Mouse (Mus musculus) stomach, embryonic 16.5 days (tissue): Measurements from ENCODE around the gene Tbck. TPM values are rescaled to one million over a fixed set of nuclear protein-coding genes. Genes with fewer than 3 reads are reported as not detected.
A peak's percentile ranks its signal among the peaks of the same experiment; 100 is the strongest.

Source experiments
- ATAC-seq: fragments of 200-750 bp; cut with Nextera tagmentation; 2 replicates; pipeline ENCODE4 v1.8.0; 2017; ENCODE audit warnings: moderate number of reproducible peaks, moderate TSS enrichment; ENCODE audit not compliant: insufficient read depth, low FRiP score
- H3K27ac ChIP-seq: fragments of 300-500 bp; sonication (generic); 2 replicates; pipeline ENCODE4 v1.5.1; 2014; ENCODE audit warnings: low read length
- H3K27me3 ChIP-seq: fragments of 300-500 bp; sonication (generic); 2 replicates; pipeline ENCODE4 v1.6.1; 2014; ENCODE audit warnings: low read length, control low read depth, mixed read lengths; ENCODE audit not compliant: control insufficient read depth, insufficient read depth
- H3K36me3 ChIP-seq: fragments of 300-500 bp; sonication (generic); 2 replicates; pipeline ENCODE4 v1.6.1; 2014; ENCODE audit warnings: low read length; ENCODE audit not compliant: control insufficient read depth, insufficient read depth
- H3K4me1 ChIP-seq: fragments of 300-500 bp; sonication (generic); 2 replicates; pipeline ENCODE4 v1.6.1; 2014; ENCODE audit warnings: low read length, control low read depth, mixed read lengths; ENCODE audit not compliant: control insufficient read depth, insufficient read depth
- H3K4me2 ChIP-seq: fragments of 300-500 bp; sonication (generic); 2 replicates; pipeline ENCODE4 v1.6.1; 2014; ENCODE audit warnings: low read depth, low read length, mixed read lengths
- H3K4me3 ChIP-seq: fragments of 300-500 bp; sonication (generic); replicated peaks from 2 replicates; pipeline ENCODE4 v1.5.1; 2014; ENCODE audit warnings: mild to moderate bottlenecking, low read length
- H3K9ac ChIP-seq: fragments of 300-500 bp; sonication (generic); 2 replicates; pipeline ENCODE4 v1.6.1; 2014; ENCODE audit warnings: low read length
- H3K9me3 ChIP-seq: fragments of 300-500 bp; sonication (generic); replicated peaks from 2 replicates; pipeline ENCODE4 v1.6.1; 2016; ENCODE audit warnings: low read length, control low read depth; ENCODE audit not compliant: control insufficient read depth
- WGBS: fragments of 180-500 bp; shearing (Covaris S2); extraction: QIAGEN DNeasy Blood & Tissue Kit; methylation state at CpG from one replicate; pipeline ENCODE4 v1.1.7; 2014; 5-methylcytosine and 5-hydroxymethylcytosine counted together
- polyA plus RNA-seq: library from polyadenylated mRNA; unstranded; fragments of >200 nt; fragmentation: Nextera tagmentation; extraction: Ambion mirVana; gene quantifications from 2 replicates; pipeline ENCODE4 v1.2.1, GENCODE M21; 2015

Tbck gene
- polyA plus RNA-seq, 1 experiment from 2014 or later, result 17.0 TPM

DNA sequence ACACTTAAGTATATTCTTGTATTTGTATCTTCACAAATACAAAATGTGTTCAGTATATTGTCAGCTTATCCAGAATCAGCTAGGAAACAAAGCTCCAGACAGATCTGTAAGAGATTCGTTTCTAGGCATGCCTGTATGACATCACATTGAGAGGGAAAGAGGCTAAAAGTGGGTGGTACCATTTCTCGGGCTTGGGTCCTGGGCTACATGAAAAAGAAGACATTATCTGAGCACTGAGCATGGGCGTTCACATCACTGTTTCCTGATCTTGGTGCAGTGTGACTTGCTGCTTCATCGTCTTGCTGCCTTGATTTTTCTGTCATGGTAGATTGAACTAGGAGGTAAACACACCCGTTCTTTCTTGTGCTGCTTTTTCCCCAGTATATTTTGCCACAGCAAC, 127.8 kb downstream of the Tbck start:
- Histone ChIP-seq H3K9me3 (no peaks in the 10 kb centered on the region), H3K27ac (no peak overlapping the region), H3K4me1 (0 out of 2 replicates have a peak, but pooled peaks cover 7% of the 10 kb centered on the region), H3K36me3 (no peaks in the 10 kb centered on the region), H3K27me3 (no peaks in the 10 kb centered on the region), H3K4me3 (no peak overlapping the region), H3K9ac (no peak overlapping the region), H3K4me2 (no peak overlapping the region)
- 63% methylated on average over 5 of the region's 5 CpGs for whole genome bisulfite sequencing
- no peak for ATAC-seq

DNA sequence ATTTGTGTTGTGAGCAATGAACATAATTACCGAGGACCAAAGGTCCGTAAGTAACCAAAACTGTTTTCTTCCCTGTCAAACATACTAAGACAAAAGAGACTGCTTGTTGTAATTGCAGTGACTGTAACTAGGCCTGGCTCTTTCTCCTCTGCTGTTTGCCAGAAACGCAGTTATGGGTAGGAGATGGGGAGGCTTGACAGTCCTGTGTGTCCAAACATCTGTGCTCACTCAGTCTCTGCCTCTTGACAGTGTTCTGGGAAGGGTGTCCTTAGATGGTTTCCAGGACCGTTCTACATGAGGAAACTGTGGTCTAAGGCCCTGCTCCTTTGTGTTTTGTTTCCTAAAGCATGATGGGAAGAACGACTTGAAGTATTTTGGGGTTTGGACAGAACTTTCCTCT, 128.4 kb downstream of the Tbck start:
- ATAC-seq, result peak; percentile 69
- 47% methylated on average over 5 of the region's 5 CpGs for WGBS
- no peak overlapping the region for H3K27ac ChIP-seq

DNA sequence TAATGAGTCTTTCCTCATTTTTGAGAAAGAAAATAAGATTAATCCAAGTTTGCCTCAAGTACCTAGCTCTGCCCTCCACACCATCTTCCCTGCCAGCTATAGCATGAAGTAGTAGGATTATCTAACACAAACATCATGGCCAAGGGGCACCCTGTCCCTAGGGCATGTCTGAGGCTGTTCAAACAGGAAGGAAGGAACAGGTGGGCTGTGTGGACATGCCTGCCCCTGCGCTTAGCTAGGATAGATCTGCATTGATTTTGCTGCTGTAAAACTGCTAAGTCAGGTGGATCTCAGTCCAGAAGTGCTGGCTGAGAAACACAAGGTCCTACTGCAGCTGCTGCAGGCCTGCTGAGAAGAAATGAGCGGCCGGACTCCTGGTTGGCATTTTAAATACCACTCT, 129.2 kb downstream of the Tbck start:
- H3K27me3 ChIP-seq, result no peaks in the 10 kb centered on the region
- WGBS, result 75% methylated on average over 3 of the region's 3 CpGs
- H3K4me1 ChIP-seq, result 0 out of 2 replicates have a peak, but pooled peaks cover 7% of the 10 kb centered on the region
- no peak overlapping the region for H3K4me2 ChIP-seq
- ATAC-seq, result no peak; the same call in 1 of the 2 replicates
- no peak overlapping the region for H3K4me3 ChIP-seq
- H3K9me3 ChIP-seq, result no peaks in the 10 kb centered on the region
- no peak overlapping the region for H3K9ac ChIP-seq
- H3K36me3 ChIP-seq, result no peaks in the 10 kb centered on the region
- peak overlapping the region; percentile 42 for H3K27ac ChIP-seq

More for the DNA sequence above, 128.4 kb downstream of the Tbck start:
- Histone ChIP-seq H3K27me3 (no peaks in the 10 kb centered on the region), H3K4me2 (no peak overlapping the region), H3K9me3 (no peaks in the 10 kb centered on the region), H3K9ac (no peak overlapping the region), H3K36me3 (no peaks in the 10 kb centered on the region), H3K4me1 (0 out of 2 replicates have a peak, but pooled peaks cover 7% of the 10 kb centered on the region), H3K4me3 (no peak overlapping the region)

DNA sequence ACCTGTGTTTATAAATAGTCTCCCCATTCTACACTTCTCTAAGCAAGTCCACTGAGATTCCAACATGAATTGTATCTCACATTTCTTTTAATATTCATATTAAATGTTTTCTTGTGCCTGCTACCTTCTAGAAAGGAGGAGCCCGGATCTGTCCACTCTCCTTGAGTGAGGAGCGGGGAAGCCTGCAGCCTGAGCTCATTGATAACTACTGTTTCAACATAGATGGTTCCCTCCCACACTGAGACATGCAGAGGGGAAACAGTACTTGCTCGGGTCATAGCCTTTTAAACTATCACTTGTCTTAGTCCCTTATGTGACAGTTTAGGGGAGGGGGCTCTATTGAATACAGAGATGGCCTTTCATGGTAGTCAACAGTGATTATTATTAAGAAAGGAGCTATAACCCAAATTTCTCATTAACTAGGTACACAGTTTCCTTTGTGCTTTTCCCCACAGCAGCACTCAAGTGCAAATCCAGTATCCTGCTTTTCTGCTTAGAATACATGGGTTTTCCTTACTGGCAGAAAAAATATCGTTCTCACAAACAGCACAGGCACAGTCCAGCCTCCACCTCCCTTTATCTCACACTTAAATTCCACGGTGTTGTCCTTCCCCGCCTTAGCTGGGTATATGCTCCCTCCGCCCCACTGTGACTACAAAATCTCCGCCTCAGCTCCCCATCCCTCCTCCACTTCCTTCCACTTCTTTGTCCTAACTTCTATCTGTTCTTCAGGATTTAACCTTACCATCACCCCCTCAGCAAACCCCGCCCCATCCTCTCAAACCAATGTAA, 130.0 kb downstream of the Tbck start:
- Histone ChIP-seq H3K9me3 (no peaks in the 10 kb centered on the region), H3K36me3 (no peaks in the 10 kb centered on the region), H3K27ac (no peak overlapping the region), H3K27me3 (no peaks in the 10 kb centered on the region), H3K4me2 (no peak overlapping the region), H3K9ac (no peak overlapping the region), H3K4me1 (0 out of 2 replicates have a peak, but pooled peaks cover 7% of the 10 kb centered on the region), H3K4me3 (no peak overlapping the region)
- 67% methylated on average over 9 of the region's 9 CpGs for WGBS
- ATAC-seq, result no peak

DNA sequence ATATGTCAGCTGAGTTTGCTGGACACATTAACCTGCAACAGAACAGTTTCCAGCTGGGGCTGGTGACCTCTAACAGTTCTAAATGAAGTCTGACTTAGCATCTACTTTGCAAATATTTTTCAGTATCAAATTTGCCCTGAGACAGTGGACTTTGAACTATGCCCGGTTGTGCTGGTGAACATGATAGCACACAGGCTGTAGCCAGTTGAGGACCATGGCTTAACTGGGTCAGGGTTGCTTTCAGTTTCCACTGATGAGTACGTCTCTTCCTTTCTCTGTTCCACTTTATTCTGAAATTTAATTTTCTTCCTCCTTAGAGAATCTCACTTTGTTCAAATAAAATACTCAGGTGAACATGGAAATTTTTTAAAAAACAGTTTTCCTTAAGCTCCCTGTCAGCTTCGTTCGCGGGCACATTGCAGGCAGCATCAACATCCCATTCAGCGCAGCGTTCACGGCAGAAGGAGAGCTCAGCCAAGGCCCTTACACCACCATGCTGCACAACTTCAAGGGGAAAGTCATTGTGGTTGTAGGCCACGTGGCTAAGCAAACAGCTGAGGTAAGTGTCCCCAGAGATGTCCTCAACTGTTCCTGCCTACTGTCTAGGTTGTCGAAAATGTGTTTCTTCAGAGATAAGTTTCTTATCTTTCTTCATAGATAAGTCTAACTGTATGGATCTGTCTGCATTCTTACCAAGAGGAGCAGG, 131.0 kb downstream of the Tbck start:
- Histone ChIP-seq H3K9ac (no peak overlapping the region), H3K4me3 (no peak overlapping the region), H3K27me3 (no peaks in the 10 kb centered on the region), H3K27ac (no peak overlapping the region), H3K4me1 (0 out of 2 replicates have a peak, but pooled peaks cover 7% of the 10 kb centered on the region), H3K9me3 (no peaks in the 10 kb centered on the region), H3K4me2 (no peak overlapping the region), H3K36me3 (no peaks in the 10 kb centered on the region)
- no peak for ATAC-seq
- 81% methylated on average over 10 of the region's 10 CpGs for WGBS

DNA sequence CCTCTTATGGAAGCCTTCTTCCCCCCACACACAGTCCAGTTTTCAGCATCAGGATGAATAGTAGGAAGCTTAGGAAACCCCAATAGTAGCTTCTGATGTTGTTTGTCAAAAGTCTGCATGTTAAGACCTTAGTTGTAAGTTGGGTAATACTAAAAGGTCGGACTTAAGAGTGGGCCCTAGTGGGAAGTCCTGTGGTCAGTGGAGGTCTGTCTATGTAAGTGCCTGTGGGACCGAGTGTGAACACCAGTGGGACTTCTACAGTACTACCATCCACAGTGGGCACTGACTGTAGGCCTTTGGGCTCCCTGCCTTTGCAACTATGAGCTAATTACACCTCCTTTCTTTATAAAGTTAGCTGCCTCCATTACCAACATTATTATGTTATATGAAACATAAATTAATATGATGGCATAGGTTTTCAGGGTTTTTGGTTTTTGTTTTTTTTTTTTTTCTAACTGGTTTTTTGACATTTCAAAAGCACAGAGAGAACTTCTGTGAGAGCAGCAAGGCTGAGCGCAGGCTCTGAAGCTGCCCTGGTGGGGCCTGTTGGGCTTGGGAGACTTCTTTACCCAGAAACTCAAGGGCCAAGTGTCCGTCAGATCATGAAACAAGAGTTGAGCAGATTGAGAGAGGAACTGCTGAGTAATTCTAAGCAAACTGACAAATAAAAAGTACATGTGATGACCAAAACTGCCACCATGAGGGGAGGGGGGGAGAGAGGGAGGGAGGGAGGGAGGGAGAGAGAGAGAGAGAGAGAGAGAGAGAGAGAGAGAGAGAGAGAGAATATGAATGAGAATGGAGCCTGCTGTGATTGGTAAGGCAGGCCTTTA, 131.8 kb downstream of the Tbck start:
- 0 out of 2 replicates have a peak, but pooled peaks cover 7% of the 10 kb centered on the region for H3K4me1 ChIP-seq
- no peaks in the 10 kb centered on the region for H3K36me3 ChIP-seq
- 92% methylated on average over 4 of the region's 4 CpGs for WGBS
- H3K27me3 ChIP-seq, result no peaks in the 10 kb centered on the region
- ATAC-seq, result no peak
- no peak overlapping the region for H3K9ac ChIP-seq
- no peaks in the 10 kb centered on the region for H3K9me3 ChIP-seq
- H3K27ac ChIP-seq, result no peak overlapping the region
- no peak overlapping the region for H3K4me2 ChIP-seq
- no peak overlapping the region for H3K4me3 ChIP-seq

DNA sequence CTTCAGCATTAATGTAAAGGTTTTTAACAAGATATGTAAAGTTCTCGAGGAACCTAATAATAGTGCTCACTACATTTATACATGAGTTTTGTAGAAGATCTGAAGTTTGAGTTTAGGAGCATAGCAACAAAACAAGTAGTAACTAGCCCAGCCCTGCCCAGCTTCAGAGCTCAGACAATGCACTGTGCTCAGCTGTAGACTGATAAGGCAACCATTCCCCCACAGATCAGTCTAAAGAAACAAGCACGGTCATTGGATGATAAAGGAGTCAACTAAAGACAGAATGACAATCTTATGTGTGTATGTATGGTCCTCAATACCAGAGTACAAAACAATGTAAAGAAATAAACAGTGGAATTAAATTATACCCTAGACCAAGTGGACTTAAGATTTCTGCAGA, 135.5 kb downstream of the Tbck start:
- ATAC-seq, result no peak
- H3K36me3 ChIP-seq, result no peaks in the 10 kb centered on the region
- 63% methylated on average over 2 of the region's 2 CpGs for WGBS

DNA sequence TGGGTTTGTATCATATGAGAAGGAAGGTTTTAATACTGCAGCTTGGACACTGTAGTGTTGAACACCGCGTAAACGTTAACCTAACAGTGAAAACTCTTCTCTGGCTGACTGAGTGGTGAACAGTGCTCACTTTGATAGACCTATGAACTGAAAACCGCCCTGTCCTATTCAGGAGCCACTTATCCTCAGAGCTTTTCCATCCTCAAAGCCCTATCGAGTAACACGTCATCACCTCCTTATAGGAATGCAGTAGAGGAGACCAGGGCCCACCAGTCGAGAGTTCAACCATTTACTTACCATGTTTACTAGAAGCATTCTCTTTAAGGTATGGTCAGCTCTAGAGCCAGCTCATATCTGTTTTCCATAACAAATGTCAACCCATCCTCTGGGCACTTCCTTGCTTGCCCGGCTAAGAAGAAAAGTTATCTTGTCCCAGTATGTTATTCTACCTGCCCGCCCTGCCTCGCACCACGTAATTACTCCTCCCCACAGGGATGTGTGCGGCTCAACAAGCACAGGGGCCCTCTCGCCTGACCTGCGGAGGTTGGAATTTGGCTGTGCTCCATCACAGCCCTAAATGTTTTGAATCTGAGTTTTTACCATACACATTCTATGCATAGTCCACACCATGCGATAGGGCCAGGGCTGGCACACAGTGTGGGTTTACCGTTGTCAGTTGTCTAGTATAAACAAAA, 147.4 kb downstream of the Tbck start:
- ATAC-seq, result no peak
- H3K4me2 ChIP-seq, result no peak overlapping the region
- 63% methylated on average over 16 of the region's 16 CpGs for WGBS
- no peak overlapping the region for H3K4me3 ChIP-seq
- no peaks in the 10 kb centered on the region for H3K4me1 ChIP-seq
- no peaks in the 10 kb centered on the region for H3K27me3 ChIP-seq
- H3K9ac ChIP-seq, result no peak overlapping the region
- H3K9me3 ChIP-seq, result no peaks in the 10 kb centered on the region
- no peaks in the 10 kb centered on the region for H3K36me3 ChIP-seq
- H3K27ac ChIP-seq, result no peak overlapping the region

More for the DNA sequence above, 135.5 kb downstream of the Tbck start:
- no peaks in the 10 kb centered on the region for H3K4me1 ChIP-seq
- H3K27ac ChIP-seq, result no peak overlapping the region
- H3K4me3 ChIP-seq, result no peak overlapping the region
- no peaks in the 10 kb centered on the region for H3K9me3 ChIP-seq
- no peak overlapping the region for H3K4me2 ChIP-seq
- no peaks in the 10 kb centered on the region for H3K27me3 ChIP-seq
- H3K9ac ChIP-seq, result no peak overlapping the region
